Mouse (Mus musculus): ENCODE results near the gene Trex1. TPM values are rescaled to one million over a fixed set of nuclear protein-coding genes. Genes with fewer than 3 reads are reported as not detected.
A peak's percentile ranks its signal among the peaks of the same experiment; 100 is the strongest.

The Trex1 gene
- polyA plus RNA-seq, 1 experiment from 2014 or later: 14.3 TPM

DNA sequence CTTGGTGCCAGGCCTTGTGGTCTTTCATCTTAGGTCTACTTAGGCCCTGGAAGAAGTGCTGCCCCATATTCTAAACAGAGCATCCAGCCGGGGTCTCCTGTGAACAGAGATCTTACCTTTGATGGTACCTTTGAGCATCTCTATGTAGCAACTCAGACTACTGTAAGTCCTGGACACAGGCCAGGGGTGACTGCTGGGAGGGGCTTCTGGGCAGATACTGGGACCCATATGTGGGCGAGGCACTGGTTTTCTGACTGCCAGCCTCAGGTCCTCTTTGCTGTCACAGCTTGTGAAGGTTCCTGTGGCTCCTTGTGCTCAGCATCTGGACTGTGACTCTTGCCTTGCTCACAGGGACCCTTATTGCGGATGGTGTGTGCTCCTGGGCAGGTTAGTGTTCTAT, 43.0 kb upstream of the Trex1 start:
- H3K9me3 ChIP-seq (ENCODE audit: low read length): no peaks in the 10 kb centered on the region
- H3K27me3 ChIP-seq (ENCODE audit: insufficient read depth, low read length): no peaks in the 10 kb centered on the region
- H3K36me3 ChIP-seq (replicated peaks; ENCODE audit: insufficient read depth, low read length): peaks cover 11% of the 10 kb centered on the region; the same call in 1 of the 2 replicates
- ATAC-seq: no peak
- TF ChIP-seq CTCF (IDR thresholded peaks at IDR 0.05; ENCODE audit: low read depth) (no peak), EP300 (IDR thresholded peaks at IDR 0.05; ENCODE audit: low read depth) (no peak)
- H3K27ac ChIP-seq (ENCODE audit: low read depth): no peak overlapping the region
- no peak overlapping the region for H3K4me3 ChIP-seq (ENCODE audit: low read depth, low read length)
- no peak for DNase-seq
- no peak overlapping the region for H3K4me2 ChIP-seq (ENCODE audit: low read depth, low read length)
- peaks cover 9% of the 10 kb centered on the region; the same call in 1 of the 2 replicates for H3K4me1 ChIP-seq (ENCODE audit: insufficient read depth)
- 61% methylated on average over 3 of the region's 3 CpGs for WGBS (ENCODE audit: insufficient replicate concordance)
- no peak overlapping the region for H3K9ac ChIP-seq (replicated peaks)

GRCm38 (mm10) chr9:109101933-109102445, 42.5 kb upstream of the Trex1 start:
- ATAC-seq (no peak), DNase-seq (no peak)
- peaks cover 11% of the 10 kb centered on the region; the same call in 1 of the 2 replicates for H3K36me3 ChIP-seq (replicated peaks; ENCODE audit: insufficient read depth, low read length)
- H3K9ac ChIP-seq (replicated peaks): no peak overlapping the region
- peaks cover 11% of the 10 kb centered on the region; the same call in 1 of the 2 replicates for H3K4me1 ChIP-seq (ENCODE audit: insufficient read depth)
- no peak overlapping the region for H3K4me3 ChIP-seq (ENCODE audit: low read depth, low read length)
- WGBS (ENCODE audit: insufficient replicate concordance): 86% methylated on average over 5 of the region's 5 CpGs
- H3K4me2 ChIP-seq (ENCODE audit: low read depth, low read length): no peak overlapping the region
- no peak overlapping the region for H3K27ac ChIP-seq (ENCODE audit: low read depth)
- 0 out of 2 replicates have a peak, but pooled peaks cover under 1% of the 10 kb centered on the region for H3K27me3 ChIP-seq (ENCODE audit: insufficient read depth, low read length)
- TF ChIP-seq EP300 (IDR thresholded peaks at IDR 0.05; ENCODE audit: low read depth) (no peak), CTCF (IDR thresholded peaks at IDR 0.05; ENCODE audit: low read depth) (no peak)
- no peaks in the 10 kb centered on the region for H3K9me3 ChIP-seq (ENCODE audit: low read length)

DNA sequence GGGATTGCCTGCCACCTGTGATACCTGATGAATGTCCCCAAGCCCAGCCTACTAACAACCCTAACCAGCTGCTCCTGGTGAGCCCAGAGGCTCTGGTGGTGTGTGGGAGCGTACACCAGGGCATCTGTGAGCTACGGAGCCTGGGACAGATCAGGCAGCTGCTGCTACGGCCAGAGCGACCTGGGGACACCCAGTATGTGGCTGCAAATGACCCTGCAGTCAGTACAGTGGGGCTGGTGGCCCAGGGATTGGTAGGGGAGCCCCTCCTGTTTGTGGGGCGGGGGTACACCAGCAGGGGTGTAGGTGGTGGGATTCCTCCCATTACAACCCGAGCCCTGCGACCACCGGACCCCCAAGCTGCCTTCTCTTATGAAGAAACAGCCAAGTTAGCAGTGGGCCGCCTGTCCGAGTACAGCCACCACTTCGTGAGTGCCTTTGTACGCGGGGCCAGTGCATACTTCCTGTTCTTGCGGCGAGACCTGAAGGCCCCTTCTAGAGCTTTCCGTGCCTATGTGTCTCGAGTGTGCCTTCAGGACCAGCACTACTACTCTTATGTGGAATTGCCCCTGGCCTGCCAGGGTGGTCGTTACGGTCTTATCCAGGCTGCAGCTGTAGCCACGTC, 40.9 kb upstream of the Trex1 start:
- H3K4me1 ChIP-seq (ENCODE audit: insufficient read depth): peaks cover 11% of the 10 kb centered on the region
- H3K4me3 ChIP-seq (ENCODE audit: low read depth, low read length): no peak overlapping the region
- ATAC-seq: no peak
- TF ChIP-seq EP300 (IDR thresholded peaks at IDR 0.05; ENCODE audit: low read depth) (no peak), CTCF (IDR thresholded peaks at IDR 0.05; ENCODE audit: low read depth) (no peak)
- no peaks in the 10 kb centered on the region for H3K9me3 ChIP-seq (ENCODE audit: low read length)
- no peak for DNase-seq
- no peak overlapping the region for H3K9ac ChIP-seq (replicated peaks)
- WGBS (ENCODE audit: insufficient replicate concordance): 56% methylated on average over 20 of the region's 20 CpGs
- H3K36me3 ChIP-seq (replicated peaks; ENCODE audit: insufficient read depth, low read length): peaks cover 3% of the 10 kb centered on the region; the same call in 1 of the 2 replicates
- peaks cover 16% of the 10 kb centered on the region for H3K27me3 ChIP-seq (ENCODE audit: insufficient read depth, low read length)
- no peak overlapping the region for H3K4me2 ChIP-seq (ENCODE audit: low read depth, low read length)
- no peak overlapping the region for H3K27ac ChIP-seq (ENCODE audit: low read depth)

- no peak for ATAC-seq
- H3K27ac ChIP-seq (ENCODE audit: low read depth): 0 out of 2 replicates have a peak overlapping the region, but pooled peaks have one; percentile 91
- peak; percentile 54 for DNase-seq
Observed at GRCm38 (mm10) chr9:109098969-109099368, 39.4 kb upstream of the Trex1 start.

GRCm38 (mm10) chr9:109098366-109098765, 38.8 kb upstream of the Trex1 start:
- H3K27me3 ChIP-seq (ENCODE audit: insufficient read depth, low read length): peaks cover 31% of the 10 kb centered on the region
- peak overlapping the region; percentile 81 for H3K4me2 ChIP-seq (ENCODE audit: low read depth, low read length)
- TF ChIP-seq EP300 (IDR thresholded peaks at IDR 0.05; ENCODE audit: low read depth) (no peak), CTCF (IDR thresholded peaks at IDR 0.05; ENCODE audit: low read depth) (no peak)
- ATAC-seq: no peak
- peaks cover 19% of the 10 kb centered on the region for H3K4me1 ChIP-seq (ENCODE audit: insufficient read depth)
- no peak overlapping the region for H3K9ac ChIP-seq (replicated peaks)
- peak overlapping the region; percentile 91; the same call in 1 of the 2 replicates for H3K27ac ChIP-seq (ENCODE audit: low read depth)
- no peak for DNase-seq
- WGBS (ENCODE audit: insufficient replicate concordance): 72% methylated on average over 8 of the region's 8 CpGs
- 0 out of 2 replicates have a peak, but pooled peaks cover 3% of the 10 kb centered on the region for H3K36me3 ChIP-seq (replicated peaks; ENCODE audit: insufficient read depth, low read length)
- H3K9me3 ChIP-seq (ENCODE audit: low read length): no peaks in the 10 kb centered on the region
- no peak overlapping the region for H3K4me3 ChIP-seq (ENCODE audit: low read depth, low read length)

More at GRCm38 (mm10) chr9:109098969-109099368, 39.4 kb upstream of the Trex1 start:
- TF ChIP-seq CTCF (IDR thresholded peaks at IDR 0.05; ENCODE audit: low read depth) (no peak), EP300 (IDR thresholded peaks at IDR 0.05; ENCODE audit: low read depth) (no peak)
- no peak overlapping the region for H3K4me2 ChIP-seq (ENCODE audit: low read depth, low read length)
- no peaks in the 10 kb centered on the region for H3K9me3 ChIP-seq (ENCODE audit: low read length)
- H3K36me3 ChIP-seq (replicated peaks; ENCODE audit: insufficient read depth, low read length): 0 out of 2 replicates have a peak, but pooled peaks cover 3% of the 10 kb centered on the region
- no peak overlapping the region for H3K4me3 ChIP-seq (ENCODE audit: low read depth, low read length)
- no peak overlapping the region for H3K9ac ChIP-seq (replicated peaks)
- peaks cover 19% of the 10 kb centered on the region for H3K4me1 ChIP-seq (ENCODE audit: insufficient read depth)
- WGBS (ENCODE audit: insufficient replicate concordance): 46% methylated on average over 6 of the region's 6 CpGs
- H3K27me3 ChIP-seq (ENCODE audit: insufficient read depth, low read length): peaks cover 31% of the 10 kb centered on the region

DNA sequence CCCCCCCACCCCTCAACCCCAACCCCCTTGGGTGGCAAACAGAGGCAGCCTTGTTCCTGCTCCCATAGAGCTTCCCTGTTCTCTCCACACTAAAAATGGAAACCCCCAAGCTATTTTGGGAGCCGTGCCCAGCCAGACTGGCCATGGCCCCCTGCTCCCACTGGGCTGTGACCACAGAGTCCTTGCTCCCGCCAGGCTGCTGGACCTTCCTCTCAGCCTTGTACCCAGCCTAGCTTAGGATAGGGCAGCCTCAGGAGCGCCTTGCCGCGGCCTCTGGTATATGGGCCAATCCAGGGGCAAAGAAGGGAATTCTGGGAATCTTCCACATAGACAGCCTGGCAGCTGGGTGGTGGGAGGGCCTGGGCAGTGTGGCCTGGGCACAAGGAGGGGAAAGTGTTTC, 38.3 kb upstream of the Trex1 start:
- peak overlapping the region; percentile 81 for H3K4me2 ChIP-seq (ENCODE audit: low read depth, low read length)
- peak overlapping the region; percentile 91 for H3K27ac ChIP-seq (ENCODE audit: low read depth)
- ATAC-seq: no peak
- 0 out of 2 replicates have a peak, but pooled peaks cover 3% of the 10 kb centered on the region for H3K36me3 ChIP-seq (replicated peaks; ENCODE audit: insufficient read depth, low read length)
- H3K27me3 ChIP-seq (ENCODE audit: insufficient read depth, low read length): peaks cover 31% of the 10 kb centered on the region
- DNase-seq: no peak
- H3K9ac ChIP-seq (replicated peaks): no peak overlapping the region; the same call in 1 of the 2 replicates
- H3K4me3 ChIP-seq (ENCODE audit: low read depth, low read length): peak overlapping the region; percentile 13; the same call in 1 of the 2 replicates
- no peak for TF ChIP-seq CTCF (IDR thresholded peaks at IDR 0.05; ENCODE audit: low read depth)
- no peak for TF ChIP-seq EP300 (IDR thresholded peaks at IDR 0.05; ENCODE audit: low read depth)
- WGBS (ENCODE audit: insufficient replicate concordance): 52% methylated on average over 5 of the region's 5 CpGs
- peaks cover 20% of the 10 kb centered on the region for H3K4me1 ChIP-seq (ENCODE audit: insufficient read depth)
- H3K9me3 ChIP-seq (ENCODE audit: low read length): no peaks in the 10 kb centered on the region

Data from liver, postnatal 0 days (tissue).